Mouse (Mus musculus) left cerebral cortex, postnatal 4 days (tissue): Measurements from ENCODE around the gene Oxsr1. TPM values are rescaled to one million over a fixed set of nuclear protein-coding genes. Genes with fewer than 3 reads are reported as not detected.

Source experiments
- DNase-seq: peaks from one replicate; pipeline ENCODE4 v3.0.0-alpha.2; 2022
- intact Hi-C: fragments of 180-260 bp; cut with DNase I; formaldehyde crosslinking; loops from one replicate; pipeline ENCODE4 v1.15.1; 2025
- total RNA-seq, 2 experiments: library from RNA; stranded (reverse); gene quantifications; 2 replicates each; pipeline ENCODE4 v1.2.3; 2021

Oxsr1 gene
- total RNA-seq, 2 experiments from 2014 or later = 53.4 to 53.8 TPM

DNA sequence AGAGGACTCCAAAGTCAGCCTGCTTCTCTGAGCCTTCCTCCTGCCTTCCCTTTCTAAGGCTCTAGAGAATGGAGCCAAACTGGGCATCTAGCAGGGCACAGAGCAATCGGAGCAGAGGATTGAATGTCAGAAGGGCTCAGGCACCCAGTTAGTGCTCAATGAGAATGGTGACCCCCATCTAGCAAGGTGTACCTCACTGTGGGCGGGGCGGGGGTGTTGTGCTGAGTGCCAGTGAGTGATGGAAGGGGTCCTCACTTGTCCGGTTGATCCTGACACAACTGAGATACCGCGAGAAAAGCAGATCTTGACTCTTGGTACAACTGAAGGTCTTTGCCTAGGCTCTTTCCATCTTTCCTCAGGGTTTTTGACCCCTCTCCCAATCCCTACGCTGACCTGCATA, 16.9 kb upstream of the Oxsr1 start:
- DNase-seq = no peak

DNA sequence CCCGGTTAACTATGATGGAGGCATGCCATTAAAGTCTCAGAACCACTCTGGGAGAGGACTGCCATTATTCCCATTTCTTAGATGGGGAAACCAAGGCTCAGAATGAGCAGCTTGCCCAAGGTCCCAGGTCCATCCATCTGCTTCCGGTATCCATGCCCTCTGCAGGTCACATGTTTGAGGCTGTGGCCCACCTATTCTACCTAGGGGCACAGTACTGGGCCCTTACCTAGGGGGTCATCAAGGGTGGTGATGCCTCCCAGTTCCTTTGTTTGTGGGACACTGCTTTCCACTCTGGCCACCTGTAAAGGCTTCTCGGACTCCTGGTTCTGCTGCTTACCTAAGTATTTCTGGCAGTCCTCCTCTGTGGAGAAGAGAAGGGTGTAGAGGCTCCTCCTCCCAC, 16.1 kb upstream of the Oxsr1 start:
- DNase-seq = no peak
- intact Hi-C loops = loop anchor here (5.0 kb wide), 1 partner anchor 416 kb away; no protein-coding TSS in a partner anchor

More for the DNA sequence above, 16.9 kb upstream of the Oxsr1 start:
- intact Hi-C loops = loop anchor here (5.0 kb wide), 1 partner anchor 417 kb away; no protein-coding TSS in a partner anchor

DNA sequence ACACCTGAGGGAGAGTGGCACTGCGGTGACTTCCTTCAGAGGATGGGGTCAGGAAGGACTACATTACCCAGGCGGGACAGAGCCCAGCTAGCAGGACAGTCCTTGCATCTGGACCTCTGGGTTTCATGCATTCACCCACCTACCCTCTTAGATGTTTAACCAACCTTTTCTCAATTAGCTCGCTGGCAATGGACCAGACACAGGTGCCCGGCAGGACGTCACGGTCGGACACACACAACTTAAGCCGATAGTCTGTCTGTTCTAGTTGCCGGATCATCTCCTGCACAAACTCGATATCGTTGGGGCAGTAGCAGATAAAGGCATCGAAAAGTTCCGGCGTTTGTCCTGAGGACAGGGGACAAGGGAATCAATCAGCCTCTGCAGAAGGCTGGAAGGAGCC, 15.6 kb upstream of the Oxsr1 start:
- intact Hi-C loops = loop anchor here (5.0 kb wide), 1 partner anchor 416 kb away; no protein-coding TSS in a partner anchor

DNA sequence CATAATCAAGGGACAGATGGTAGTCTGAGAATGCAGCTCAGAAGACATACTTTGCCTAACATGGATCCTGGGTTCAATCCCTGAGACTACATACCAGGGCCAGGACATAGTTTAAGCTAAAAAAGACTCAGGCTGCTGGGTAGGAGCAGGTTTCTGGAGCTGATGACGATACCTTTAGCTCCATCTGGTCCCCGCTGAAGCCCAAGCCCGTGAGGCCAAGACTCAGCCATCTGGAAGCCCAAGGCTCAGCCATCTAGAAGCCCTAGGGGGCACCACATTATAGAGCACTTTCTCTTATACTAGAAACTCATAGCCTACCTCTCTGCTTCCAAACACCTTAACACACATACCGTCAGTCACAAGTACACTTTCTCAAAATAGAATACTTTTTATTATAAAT, 13.3 kb upstream of the Oxsr1 start:
- DNase-seq = no peak

More for the DNA sequence above, 15.6 kb upstream of the Oxsr1 start:
- no peak for DNase-seq

DNA sequence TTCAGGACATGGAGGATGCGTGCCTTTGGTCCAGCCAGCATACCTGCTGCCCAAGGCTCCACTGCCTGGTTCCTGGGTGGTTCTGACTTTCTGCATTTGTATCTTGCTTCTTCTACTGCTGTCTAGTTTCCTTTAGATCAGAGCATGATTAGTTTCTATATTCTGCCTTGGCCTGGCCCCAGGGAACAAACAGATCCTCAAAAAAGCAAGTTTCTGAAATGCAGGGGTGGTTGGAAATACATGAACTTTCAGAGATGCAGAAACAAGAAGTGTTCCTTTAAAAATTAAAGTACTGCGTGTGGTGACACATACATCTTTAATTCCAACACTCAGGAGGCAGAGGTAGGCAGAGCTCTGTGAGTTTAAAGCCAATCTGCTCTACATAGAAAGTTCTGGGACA, 12.6 kb upstream of the Oxsr1 start:
- no peak for DNase-seq
- intact Hi-C loops = loop anchor here (5.0 kb wide), 1 partner anchor 413 kb away; no protein-coding TSS in a partner anchor

More for the DNA sequence above, 13.3 kb upstream of the Oxsr1 start:
- intact Hi-C loops = loop anchor here (5.0 kb wide), 1 partner anchor 413 kb away; no protein-coding TSS in a partner anchor

DNA sequence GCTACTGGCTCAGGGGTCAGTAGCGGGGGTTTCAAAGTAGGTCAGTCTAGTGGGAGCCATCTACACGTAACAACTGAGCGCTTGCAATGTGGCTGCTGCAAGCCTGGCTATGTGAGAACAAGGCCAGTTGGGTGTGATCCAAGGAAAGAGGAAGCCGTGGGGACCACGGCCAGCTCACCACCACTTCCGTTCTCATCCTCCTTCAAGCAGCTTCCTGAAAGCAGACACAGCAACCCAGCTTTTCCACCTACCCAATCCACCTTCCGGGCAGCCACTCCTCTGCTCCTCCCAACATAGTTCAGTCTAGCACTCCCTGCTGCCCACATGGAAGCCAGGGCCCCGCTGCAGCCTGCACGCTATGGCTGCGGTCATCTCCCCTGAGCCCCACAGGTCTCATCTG, 12.1 kb upstream of the Oxsr1 start:
- no peak for DNase-seq

DNA sequence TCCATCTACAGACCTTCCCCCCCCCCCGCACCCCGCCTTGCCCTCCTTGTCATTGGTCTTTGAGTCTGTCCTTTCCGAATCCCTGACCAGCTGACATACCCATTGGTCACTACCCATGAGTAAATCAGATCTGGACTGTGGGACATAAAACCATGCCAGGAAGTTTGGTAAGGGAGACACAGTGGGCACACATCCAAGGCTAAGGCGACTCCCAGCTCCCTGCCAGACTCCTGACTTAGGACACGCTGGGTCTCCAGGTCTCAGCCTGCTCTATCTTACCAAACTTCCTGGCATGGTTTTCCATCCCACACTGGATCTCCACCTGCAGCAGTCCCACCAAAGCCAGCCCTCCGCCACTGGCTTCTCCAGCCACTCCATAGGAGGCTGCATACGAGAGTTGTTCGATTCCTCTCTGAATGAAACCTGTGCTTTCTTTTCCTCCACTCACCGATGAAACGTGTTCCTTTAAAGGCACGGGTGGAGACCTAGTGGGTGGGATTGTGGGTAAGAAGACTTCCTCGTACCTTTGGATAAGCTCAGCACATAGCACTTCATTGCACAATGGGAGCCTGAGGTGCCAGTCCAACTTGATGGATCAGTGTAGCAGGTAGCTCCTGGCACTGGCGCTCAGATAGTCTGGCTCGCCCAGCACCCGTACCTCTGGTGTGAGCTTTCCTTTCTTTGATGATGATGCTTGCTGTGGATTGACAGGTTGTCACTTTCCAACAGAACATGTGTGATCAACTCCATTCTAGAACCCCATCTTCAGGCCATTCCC, 8.1 kb upstream of the Oxsr1 start:
- no peak for DNase-seq
- intact Hi-C loops = no loop called here

More for the DNA sequence above, 12.1 kb upstream of the Oxsr1 start:
- intact Hi-C loops = no loop called here

DNA sequence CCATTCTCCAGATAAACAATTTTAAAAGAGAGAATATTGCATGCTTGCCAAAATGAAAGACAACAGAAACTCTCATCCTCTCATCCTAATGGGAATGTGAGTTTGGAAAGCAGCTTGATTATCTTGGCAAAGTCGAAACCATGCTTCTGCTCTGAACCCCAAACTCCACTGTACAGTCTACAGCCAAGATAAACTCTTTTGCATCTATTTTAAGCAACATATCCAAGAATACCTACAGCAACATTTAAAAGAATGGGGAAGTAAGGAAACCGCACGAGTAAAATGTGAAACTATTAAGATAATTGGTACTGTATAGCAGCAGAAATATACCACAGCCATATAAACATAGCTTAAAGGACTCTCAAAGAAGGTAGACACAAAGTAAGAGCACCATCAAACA, 6.3 kb upstream of the Oxsr1 start:
- intact Hi-C loops = no loop called here

DNA sequence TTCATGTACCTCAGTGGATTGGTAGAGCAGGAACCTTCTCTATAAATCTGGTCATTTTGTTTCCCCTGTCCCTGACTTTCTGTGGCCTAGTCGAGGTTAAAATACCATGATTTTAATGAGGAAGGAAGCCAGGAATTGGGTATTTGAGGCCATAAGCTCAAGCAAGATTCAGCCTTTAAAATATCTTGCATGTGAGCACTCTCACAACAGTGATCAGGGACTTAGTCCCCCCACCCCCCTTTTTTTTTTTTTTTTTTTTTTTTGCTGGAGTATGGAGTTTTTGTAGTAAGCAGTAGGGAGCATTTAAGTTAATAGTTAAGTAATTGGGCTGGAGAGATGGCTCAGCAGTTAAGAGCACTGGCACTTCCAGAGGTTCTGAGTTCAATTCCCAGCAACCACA, 1.9 kb upstream of the Oxsr1 start:
- intact Hi-C loops = no loop called here
- no peak for DNase-seq

More for the DNA sequence above, 6.3 kb upstream of the Oxsr1 start:
- DNase-seq = no peak

DNA sequence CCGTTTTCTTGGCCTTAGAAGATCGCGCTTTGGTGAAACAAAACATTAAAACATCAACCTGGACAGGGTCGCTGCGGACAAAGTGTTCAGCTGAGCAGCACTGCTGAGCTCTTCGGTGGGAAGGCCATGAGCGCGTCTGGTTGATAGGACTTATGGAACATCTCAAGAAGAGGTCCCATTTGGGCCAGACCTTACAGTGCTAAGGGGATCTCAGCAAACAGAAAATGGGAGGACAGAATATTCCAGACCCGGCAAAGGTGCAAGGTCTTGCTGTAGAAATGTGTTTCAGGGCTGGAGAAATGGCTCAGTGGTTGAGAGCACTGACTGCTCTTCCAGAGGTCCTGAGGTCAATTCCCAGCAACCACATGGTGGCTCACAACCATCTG, 1.0 kb upstream of the Oxsr1 start:
- intact Hi-C loops = no loop called here
- no peak for DNase-seq

DNA sequence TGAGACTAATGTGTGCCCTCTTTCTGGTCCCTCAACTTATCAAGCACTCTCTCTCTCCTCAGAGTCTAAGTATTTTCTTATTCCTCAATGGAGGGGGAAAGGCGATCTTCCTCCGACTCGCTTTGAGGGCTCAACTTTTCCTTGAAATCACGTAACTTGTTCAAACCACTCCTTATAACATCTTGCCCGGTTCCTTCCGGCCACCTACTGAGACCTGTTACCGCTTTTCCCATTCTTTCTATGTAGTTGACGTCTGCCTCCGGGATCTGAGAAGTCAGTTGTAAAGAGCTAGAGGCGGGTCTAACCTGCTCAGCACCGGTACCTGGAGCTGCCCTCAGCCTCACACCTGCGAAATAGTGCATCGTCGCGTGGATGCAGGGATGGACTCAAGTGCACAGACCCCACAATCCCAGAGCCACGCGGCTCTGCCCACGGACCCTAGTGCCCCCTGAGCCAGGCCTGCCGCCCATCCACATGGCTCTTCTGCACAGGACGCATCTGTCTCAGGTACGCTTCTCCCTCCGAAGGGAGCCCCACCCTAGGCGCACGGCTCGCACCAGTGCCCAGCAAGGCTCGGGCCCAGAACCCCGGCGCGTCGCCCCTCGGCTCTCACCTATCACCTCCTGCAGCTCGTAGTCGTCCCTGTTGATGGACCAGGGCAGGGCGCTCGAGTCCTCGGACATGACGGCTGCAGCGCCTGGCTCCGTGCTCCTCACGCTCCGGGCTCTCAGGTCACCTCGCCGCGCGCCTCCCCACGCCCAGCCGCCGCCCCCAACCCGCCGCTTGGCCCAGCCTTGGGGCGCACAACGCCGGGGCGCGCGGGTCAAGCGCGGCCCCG, 616 bp downstream of the Oxsr1 start:
- no peak for DNase-seq
- intact Hi-C loops = no loop called here

DNA sequence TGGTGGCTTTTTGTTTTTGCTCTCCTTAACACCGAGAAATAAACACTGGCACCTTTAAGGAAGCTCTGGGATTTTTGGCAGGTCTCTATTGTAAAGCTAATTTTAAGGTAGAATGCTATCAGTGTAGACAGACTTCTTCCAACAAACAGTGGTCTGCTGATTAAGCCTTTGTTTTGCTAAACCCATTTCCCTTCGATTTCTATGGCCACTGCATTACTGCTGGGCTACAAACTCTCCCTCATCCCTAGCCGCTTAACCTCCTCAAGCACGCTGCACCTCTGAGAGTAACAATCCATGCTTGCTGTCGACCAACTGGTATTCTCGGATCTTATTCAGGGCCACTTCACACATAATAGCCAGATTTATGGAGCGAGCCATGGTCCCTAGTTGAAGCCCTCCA, 1.3 kb downstream of the Oxsr1 start:
- intact Hi-C loops = no loop called here
- no peak for DNase-seq

DNA sequence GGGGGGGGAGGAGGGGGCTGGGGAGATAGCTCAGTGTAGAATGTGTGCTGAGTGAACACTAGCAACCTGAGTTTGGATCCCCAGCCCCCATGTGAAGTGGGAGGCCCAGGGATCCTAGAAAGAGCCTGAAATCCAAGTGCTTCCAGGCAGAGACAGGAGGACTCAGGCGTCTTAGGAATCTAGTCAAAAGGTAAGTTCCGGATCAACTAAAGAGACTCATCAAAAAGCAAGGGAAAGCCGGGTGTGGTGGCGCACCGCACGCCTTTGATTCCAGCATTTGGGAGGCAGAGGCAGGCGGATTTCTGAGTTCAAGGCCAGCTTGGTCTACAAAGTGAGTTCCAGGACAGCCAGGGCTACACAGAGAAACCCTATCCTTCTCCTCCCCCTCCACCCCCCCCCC, 1.8 kb downstream of the Oxsr1 start:
- DNase-seq = no peak
- intact Hi-C loops = no loop called here

DNA sequence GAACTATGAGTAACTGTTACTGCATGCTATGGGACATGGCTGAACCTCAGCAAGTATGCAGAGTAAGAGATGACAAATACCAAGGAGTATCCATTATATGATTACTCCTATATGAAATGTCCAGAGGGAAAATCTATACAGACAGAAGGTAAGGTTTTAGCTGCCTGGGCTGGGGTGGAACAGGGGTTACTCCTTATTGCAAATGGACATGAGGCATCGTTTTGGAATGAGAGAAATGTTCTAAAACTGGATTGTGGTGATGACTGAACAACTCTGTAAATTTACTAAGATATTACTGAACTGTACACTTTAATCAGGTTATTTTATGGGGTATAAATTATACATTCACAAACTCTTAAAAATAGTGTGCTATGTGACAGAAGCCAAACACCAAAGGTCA, 3.3 kb downstream of the Oxsr1 start:
- intact Hi-C loops = no loop called here
- no peak for DNase-seq

DNA sequence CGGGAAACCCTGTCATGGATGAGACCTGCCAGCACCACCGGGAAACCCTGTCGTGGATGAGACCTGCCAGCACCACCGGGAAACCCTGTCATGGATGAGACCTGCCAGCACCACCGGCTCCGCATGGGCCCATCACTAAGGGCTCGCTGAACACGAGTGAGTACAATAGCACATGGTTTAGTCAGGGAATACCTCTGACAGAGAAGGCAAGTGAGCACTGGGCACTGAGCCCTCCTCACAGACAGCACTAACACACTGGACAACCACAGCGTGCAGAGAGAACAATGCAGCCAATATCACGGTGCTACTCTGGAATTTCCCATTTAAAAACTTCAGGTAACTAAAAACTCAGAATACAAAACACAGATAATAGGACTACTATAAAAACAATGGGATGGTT, 9.1 kb downstream of the Oxsr1 start:
- no peak for DNase-seq
- intact Hi-C loops = no loop called here

DNA sequence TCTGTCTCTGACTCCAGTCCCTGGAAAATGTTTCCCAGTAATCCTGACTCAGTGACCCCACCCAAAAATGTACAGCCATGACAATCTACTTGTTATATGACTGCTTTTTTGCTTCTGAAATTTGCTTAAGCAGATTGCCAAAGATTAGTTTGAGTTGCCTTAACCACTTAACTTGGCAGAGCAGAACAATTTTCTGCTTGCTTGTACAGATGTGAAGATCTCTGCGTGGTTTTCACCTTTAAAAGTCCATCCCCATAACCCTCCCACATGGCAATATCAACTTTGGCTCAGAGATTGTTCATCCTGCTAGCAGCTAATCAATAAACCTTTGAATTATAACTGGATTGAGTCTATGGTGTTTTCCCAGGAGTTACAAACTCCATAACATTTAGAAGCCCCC, 13.2 kb downstream of the Oxsr1 start:
- intact Hi-C loops = no loop called here
- DNase-seq = no peak

DNA sequence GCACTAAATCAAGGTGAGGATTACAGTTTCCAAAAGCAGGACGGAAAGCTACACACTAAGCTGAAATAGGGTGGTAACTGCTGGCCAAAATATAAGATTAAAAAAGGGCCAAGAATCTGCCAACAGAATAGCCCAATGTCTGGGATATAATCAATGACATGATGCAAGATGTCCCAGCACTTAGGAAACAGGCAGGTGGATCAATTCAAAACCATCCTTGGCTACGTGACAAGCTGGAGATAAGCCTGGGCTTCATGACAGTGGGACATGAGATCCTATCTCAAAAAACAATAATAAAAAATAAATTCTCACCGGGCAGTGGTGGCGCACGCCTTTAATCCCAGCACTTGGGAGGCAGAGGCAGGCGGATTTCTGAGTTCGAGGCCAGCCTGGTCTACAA, 16.4 kb downstream of the Oxsr1 start:
- intact Hi-C loops = no loop called here
- no peak for DNase-seq

DNA sequence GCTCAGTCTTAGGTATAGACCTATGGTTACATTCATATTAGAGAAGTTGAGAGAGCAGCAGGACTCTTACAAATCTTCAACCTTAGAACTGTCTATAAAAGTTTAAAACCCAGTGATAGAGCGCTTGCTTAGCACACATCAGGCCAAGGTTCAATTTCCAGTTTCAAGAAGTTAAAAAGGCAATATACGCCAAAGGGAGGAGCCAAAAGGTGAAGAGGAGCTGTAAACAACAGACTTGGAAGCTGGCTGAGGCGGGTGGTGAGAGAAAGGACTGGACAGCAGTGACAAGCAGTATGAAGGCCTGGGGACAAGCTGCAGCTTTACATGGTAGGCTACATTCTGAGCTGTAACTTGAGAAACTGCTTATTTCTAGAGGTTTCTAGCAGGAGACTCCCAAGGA, 23.7 kb downstream of the Oxsr1 start:
- intact Hi-C loops = no loop called here
- no peak for DNase-seq

DNA sequence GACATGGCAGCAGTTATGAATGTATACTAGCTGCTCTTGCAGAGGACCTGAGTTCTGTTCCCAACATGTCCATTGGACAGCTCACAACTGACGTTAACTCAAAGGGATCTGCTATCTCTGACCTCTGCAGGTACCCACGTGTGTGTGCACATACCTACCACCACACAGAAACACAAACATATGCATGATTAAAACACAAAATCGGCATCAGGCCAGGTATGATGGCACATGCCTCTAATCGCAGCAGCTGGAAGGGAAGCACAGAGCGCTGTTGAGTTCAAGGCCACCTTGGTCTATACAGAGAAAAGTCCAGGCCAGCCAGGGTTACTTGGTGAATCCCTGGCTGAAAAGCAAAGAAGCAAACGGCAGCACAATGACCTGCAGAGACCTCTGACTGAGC, 24.5 kb downstream of the Oxsr1 start:
- intact Hi-C loops = no loop called here
- no peak for DNase-seq

DNA sequence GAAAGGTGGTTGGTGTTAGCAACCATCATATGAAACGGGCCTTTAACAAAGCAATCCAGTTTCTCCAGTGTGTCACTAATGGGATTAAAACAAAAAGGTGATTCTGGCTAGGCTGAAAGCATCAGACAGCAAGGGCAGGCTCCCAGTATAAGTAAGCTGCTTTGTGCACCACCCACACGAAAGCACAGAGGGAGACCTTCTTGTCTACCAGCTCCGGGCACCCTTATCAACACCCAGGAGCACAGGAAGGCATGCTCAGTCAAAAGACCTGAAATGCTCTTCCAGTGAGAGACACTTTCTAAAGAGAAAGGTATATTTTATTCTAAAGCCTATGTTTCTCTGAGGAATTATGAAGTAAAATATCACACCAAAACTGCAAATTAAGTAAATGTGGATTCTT, 31.4 kb downstream of the Oxsr1 start:
- intact Hi-C loops = no loop called here
- no peak for DNase-seq

DNA sequence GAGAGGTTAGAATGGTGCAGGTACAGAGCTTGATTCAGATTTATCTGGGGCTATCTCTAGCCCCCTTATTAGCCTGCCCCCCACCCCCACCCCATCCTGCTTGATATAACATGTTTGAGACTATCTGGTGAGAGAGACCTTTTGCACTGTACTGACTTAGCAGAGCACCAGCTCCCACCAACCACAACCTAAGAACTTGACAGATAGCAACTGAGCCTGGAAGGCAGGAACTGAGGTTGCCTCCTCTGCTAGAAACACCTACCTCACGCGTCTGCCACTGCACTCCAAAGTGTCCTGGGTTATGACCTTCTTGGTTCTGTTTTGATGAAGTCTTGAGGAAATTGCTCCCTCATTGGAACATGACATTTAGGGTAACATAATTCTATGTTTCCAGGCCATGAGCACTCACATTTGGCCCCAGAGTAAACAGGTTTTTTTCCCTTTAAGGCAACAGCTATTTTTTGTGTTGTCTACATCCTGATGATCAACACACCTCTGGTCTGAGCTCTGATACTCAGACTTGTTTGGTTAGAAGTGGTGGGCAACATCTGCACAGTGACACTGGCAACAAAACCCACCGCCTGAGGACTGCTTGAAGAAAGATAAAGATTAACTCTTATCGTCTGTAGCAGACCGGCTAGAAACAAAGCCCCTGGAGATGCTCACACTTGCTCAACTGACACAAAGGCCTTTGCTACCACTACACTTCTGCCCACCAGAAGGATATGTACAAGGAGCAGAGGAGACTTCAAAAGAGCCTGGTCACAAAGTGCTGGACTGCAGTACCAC, 41.1 kb downstream of the Oxsr1 start:
- no peak for DNase-seq
- intact Hi-C loops = no loop called here
